Mouse (Mus musculus): ENCODE measurements around the gene Ccdc85b. TPM values are rescaled to one million over a fixed set of nuclear protein-coding genes. Genes with fewer than 3 reads are reported as not detected.

Gene Ccdc85b
- polyA plus RNA-seq, 1 experiment, result 32.5 TPM

DNA sequence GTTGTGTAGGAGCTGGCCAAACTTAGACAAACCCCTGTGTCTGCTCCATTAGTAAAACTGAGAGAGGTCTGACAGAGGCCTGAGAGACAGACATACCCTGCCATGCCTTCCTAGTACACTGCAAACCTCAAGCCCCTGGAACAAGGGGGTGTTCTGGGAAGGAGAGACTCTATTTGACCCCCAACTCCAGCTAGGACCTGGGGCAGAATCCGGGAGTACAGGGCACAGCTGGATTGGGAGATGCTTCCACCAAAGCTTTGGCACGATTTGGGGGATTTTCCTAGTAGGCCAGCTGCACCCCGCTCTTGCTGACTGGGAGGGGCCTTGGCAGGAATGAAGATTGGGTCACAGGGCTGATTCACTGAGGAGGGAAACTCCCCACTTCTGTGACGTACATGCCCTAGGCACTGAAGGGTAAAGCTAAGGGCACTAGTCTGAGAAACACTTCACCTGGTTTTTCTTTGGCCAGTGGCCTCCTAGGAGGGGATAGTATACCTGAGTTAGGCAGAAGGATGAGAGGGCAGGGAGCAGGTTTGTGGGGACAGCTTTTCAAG lies 25.7 kb downstream of the Ccdc85b start:
- Histone ChIP-seq H3K4me1 (ENCODE audit: control insufficient read depth, insufficient read depth, low read length) (peaks cover 34% of the 10 kb centered on the region), H3K27ac (ENCODE audit: insufficient read depth, low read length) (no peak overlapping the region), H3K27me3 (ENCODE audit: control insufficient read depth, insufficient read depth, low read length) (no peaks in the 10 kb centered on the region), H3K4me3 (replicated peaks; ENCODE audit: insufficient read depth, low read depth, low read length) (no peak overlapping the region)
- 69% methylated on average over 4 of the region's 4 CpGs for WGBS
- no peak for TF ChIP-seq POLR2A (IDR thresholded peaks at IDR 0.05; ENCODE audit: borderline replicate concordance, insufficient read depth, low read length)
- TF ChIP-seq CTCF (IDR thresholded peaks at IDR 0.05; ENCODE audit: borderline replicate concordance, insufficient read depth, low read depth, low read length), result no peak
- no peak for DNase-seq

DNA sequence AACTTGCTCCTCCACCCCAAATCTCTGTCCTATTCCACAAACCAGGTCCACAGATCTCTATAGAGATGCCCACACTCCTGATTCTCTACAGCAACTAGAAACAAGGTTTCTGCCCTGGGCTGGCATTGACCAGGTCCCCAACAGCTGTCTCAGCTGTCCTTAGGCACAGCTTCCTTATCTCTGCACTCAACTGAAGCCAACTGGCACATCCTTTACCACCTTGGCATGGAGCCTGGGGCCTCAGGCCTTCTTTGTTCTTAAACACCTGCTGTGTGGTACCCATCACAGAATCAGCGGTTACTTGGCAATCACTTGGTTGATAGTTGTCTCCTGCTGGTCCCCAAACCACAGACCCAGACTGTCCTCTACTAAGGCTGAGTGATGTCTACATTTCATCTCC lies 27.3 kb downstream of the Ccdc85b start:
- WGBS, result 24% methylated on average over 1 of the region's 1 CpGs
- peak in 1 of 2 experiments; percentile 32 for DNase-seq
- no peak overlapping the region for H3K4me3 ChIP-seq (replicated peaks; ENCODE audit: insufficient read depth, low read depth, low read length)
- H3K4me1 ChIP-seq (ENCODE audit: control insufficient read depth, insufficient read depth, low read length), result peaks cover 45% of the 10 kb centered on the region
- H3K27me3 ChIP-seq (ENCODE audit: control insufficient read depth, insufficient read depth, low read length), result no peaks in the 10 kb centered on the region
- peak overlapping the region; percentile 4; the same call in 1 of the 2 replicates for H3K27ac ChIP-seq (ENCODE audit: insufficient read depth, low read length)
- no peak for TF ChIP-seq POLR2A (IDR thresholded peaks at IDR 0.05; ENCODE audit: borderline replicate concordance, insufficient read depth, low read length)
- no peak for TF ChIP-seq CTCF (IDR thresholded peaks at IDR 0.05; ENCODE audit: borderline replicate concordance, insufficient read depth, low read depth, low read length)

DNA sequence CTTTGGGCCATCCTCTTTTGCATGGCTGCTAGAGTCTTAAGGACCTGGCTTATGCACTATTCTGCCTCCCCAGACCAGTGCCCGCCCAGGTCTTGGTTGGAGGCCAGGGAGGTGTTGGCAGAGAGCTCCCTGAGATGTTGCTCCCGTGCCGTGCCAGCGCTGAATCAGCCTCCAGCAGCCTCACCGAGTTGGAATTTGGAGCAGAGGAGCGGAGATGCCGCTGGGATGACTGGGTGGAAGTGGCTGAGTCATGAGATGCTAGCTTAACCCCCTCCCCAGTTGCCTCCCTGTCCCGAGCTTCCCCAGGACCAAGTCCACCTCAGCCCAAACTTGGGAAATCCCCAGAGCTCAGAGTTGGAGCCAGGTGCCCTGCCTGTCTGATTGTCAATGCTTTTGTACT lies 27.9 kb downstream of the Ccdc85b start:
- WGBS, result 6% methylated on average over 8 of the region's 8 CpGs
- TF ChIP-seq POLR2A (IDR thresholded peaks at IDR 0.05; ENCODE audit: borderline replicate concordance, insufficient read depth, low read length), result no peak
- no peak for TF ChIP-seq CTCF (IDR thresholded peaks at IDR 0.05; ENCODE audit: borderline replicate concordance, insufficient read depth, low read depth, low read length)
- H3K4me1 ChIP-seq (ENCODE audit: control insufficient read depth, insufficient read depth, low read length), result peaks cover 45% of the 10 kb centered on the region
- DNase-seq, result peak; percentile 80 to 81
- H3K4me3 ChIP-seq (replicated peaks; ENCODE audit: insufficient read depth, low read depth, low read length), result no peak overlapping the region
- no peaks in the 10 kb centered on the region for H3K27me3 ChIP-seq (ENCODE audit: control insufficient read depth, insufficient read depth, low read length)
- peak overlapping the region; percentile 4; the same call in 1 of the 2 replicates for H3K27ac ChIP-seq (ENCODE audit: insufficient read depth, low read length)

DNA sequence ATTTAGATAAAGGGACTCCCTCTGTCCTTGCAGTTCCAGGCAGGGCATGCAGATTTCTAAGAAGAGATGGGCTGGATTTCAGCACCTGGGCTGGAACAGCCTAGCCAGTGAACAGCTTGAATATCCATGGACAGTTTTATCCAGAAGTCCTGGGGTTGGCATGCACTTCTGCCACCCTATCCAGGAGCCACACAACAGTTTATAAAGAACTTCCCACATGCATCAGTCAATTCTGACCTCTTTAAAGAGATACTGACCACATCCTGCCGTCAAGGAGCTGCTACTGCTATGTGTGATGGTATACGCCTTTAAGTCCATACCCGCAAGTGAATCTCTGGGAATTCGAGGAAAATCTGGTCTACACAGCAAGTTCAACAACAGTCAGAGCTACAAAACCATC lies 28.5 kb downstream of the Ccdc85b start:
- Histone ChIP-seq H3K27ac (ENCODE audit: insufficient read depth, low read length) (0 out of 2 replicates have a peak overlapping the region, but pooled peaks have one; percentile 4), H3K4me3 (replicated peaks; ENCODE audit: insufficient read depth, low read depth, low read length) (no peak overlapping the region), H3K27me3 (ENCODE audit: control insufficient read depth, insufficient read depth, low read length) (no peaks in the 10 kb centered on the region), H3K4me1 (ENCODE audit: control insufficient read depth, insufficient read depth, low read length) (peaks cover 45% of the 10 kb centered on the region)
- no peak for DNase-seq
- 61% methylated on average over 4 of the region's 4 CpGs for WGBS
- TF ChIP-seq POLR2A (IDR thresholded peaks at IDR 0.05; ENCODE audit: borderline replicate concordance, insufficient read depth, low read length), result no peak
- TF ChIP-seq CTCF (IDR thresholded peaks at IDR 0.05; ENCODE audit: borderline replicate concordance, insufficient read depth, low read depth, low read length), result no peak

DNA sequence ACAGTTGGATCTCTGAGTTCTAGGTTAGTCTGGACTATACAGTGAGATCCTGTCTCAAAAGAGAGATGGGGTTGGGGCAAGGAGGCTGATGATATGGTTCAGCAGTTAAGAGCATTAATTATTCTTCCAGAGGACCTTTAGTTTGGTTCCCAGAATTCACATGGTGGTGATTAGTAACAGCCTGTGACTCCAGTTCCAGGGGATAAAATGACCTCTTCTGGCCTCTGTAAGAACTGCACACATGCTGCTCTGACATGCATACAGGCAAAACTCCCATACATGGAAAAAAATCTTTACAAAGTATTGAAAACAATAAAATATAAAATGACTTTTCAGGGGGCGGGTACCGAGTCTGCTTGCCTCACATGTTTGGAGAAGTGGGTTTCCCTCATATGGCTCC lies 29.6 kb downstream of the Ccdc85b start:
- WGBS, result 95% methylated on average over 2 of the region's 2 CpGs

DNA sequence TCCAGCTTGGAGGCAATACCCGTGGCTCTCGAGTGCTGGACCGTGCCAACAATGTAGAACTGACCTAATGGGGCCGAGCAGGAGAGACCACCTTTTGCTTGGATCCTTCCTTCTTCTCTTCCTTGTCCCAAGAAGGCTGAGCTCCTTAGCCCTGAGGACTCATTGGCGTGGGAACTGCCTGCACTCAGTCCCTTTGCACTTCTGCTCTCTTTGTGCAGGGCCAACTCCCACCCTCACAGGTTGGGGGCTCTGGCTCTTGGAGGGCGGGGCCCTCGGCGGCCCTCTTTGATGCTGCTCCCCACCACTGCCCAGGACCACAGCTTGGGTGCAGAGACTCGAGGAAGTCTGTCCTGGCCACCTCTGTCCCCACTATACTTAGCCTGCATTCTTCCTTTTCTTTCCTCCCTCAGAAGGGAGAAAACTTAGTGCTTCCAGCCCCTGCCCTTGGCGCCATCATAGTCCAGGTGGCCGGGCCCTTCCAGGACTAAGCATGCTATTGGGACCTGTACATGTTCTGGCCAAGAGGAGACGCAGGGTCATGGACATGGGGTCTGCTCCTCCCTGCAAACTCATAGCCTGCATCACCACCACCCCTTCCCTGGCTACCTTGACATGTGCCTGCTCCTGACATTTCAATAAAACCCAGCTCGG lies 30.9 kb downstream of the Ccdc85b start:
- Histone ChIP-seq H3K4me1 (ENCODE audit: control insufficient read depth, insufficient read depth, low read length) (peaks cover 50% of the 10 kb centered on the region), H3K27ac (ENCODE audit: insufficient read depth, low read length) (no peak overlapping the region), H3K27me3 (ENCODE audit: control insufficient read depth, insufficient read depth, low read length) (no peaks in the 10 kb centered on the region), H3K4me3 (replicated peaks; ENCODE audit: insufficient read depth, low read depth, low read length) (no peak overlapping the region)
- TF ChIP-seq CTCF (IDR thresholded peaks at IDR 0.05; ENCODE audit: borderline replicate concordance, insufficient read depth, low read depth, low read length) (no peak), POLR2A (IDR thresholded peaks at IDR 0.05; ENCODE audit: borderline replicate concordance, insufficient read depth, low read length) (no peak)
- 82% methylated on average over 13 of the region's 13 CpGs for WGBS
- no peak for DNase-seq

More for the DNA sequence above, 29.6 kb downstream of the Ccdc85b start:
- Histone ChIP-seq H3K4me1 (ENCODE audit: control insufficient read depth, insufficient read depth, low read length) (peaks cover 40% of the 10 kb centered on the region), H3K27ac (ENCODE audit: insufficient read depth, low read length) (no peak overlapping the region), H3K4me3 (replicated peaks; ENCODE audit: insufficient read depth, low read depth, low read length) (no peak overlapping the region), H3K27me3 (ENCODE audit: control insufficient read depth, insufficient read depth, low read length) (no peaks in the 10 kb centered on the region)
- TF ChIP-seq POLR2A (IDR thresholded peaks at IDR 0.05; ENCODE audit: borderline replicate concordance, insufficient read depth, low read length) (no peak), CTCF (IDR thresholded peaks at IDR 0.05; ENCODE audit: borderline replicate concordance, insufficient read depth, low read depth, low read length) (peak; percentile 39; the same call in 1 of the 2 replicates)
- peak in 1 of 2 experiments; percentile 45 for DNase-seq

DNA sequence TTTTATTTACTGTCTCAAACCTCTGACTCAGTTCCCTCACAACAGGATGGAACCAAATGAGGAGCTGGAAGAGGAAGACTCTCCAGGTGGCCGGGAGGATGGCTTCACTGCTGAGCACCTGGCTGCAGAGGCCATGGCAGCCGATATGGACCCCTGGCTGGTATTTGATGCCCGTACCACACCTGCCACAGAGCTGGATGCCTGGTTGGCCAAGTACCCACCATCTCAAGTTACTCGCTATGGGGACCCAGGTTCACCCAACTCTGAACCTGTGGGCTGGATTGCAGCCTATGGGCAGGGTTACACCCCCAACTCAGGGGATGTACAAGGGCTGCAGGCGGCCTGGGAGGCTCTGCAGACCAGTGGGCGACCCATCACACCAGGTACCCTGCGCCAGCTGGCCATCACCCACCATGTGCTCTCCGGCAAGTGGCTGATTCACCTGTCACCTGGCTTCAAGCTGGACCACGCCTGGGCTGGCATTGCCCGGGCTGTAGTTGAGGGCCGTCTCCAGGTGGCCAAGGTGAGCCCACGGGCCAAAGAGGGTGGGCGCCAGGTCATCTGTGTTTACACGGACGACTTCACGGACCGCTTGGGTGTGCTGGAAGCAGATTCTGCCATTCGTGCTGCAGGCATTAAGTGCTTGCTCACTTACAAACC lies 31.7 kb downstream of the Ccdc85b start:
- Histone ChIP-seq H3K27ac (ENCODE audit: insufficient read depth, low read length) (peak overlapping the region; percentile 33; the same call in 1 of the 2 replicates), H3K27me3 (ENCODE audit: control insufficient read depth, insufficient read depth, low read length) (no peaks in the 10 kb centered on the region), H3K4me3 (replicated peaks; ENCODE audit: insufficient read depth, low read depth, low read length) (peak overlapping the region; percentile 86), H3K4me1 (ENCODE audit: control insufficient read depth, insufficient read depth, low read length) (peaks cover 50% of the 10 kb centered on the region)
- peak in 1 of 2 experiments; percentile 32 for DNase-seq
- TF ChIP-seq CTCF (IDR thresholded peaks at IDR 0.05; ENCODE audit: borderline replicate concordance, insufficient read depth, low read depth, low read length) (no peak), POLR2A (IDR thresholded peaks at IDR 0.05; ENCODE audit: borderline replicate concordance, insufficient read depth, low read length) (no peak)
- 25% methylated on average over 18 of the region's 18 CpGs for WGBS

All from cerebellum, adult 2 months (tissue).